Mouse (Mus musculus): ENCODE measurements around the gene Sdhaf2. TPM values are rescaled to one million over a fixed set of nuclear protein-coding genes. Genes with fewer than 3 reads are reported as not detected.
"Not testable (repeated sequence)": the region's sequence is repeated elsewhere in the genome, so short reads cannot be mapped to it uniquely, and the experiment has no call there.

Sdhaf2 gene
- 52.4 and 55.3 TPM in 2 replicates for polyA plus RNA-seq (2015; fragmentation: Nextera tagmentation; extraction: Ambion mirVana)

- WGBS, result under 1% methylated on average over 11 of the region's 11 CpGs
- peaks cover 18% of the 10 kb centered on the region for H3K4me1 ChIP-seq
Measured at GRCm38 (mm10) chr19:10525910-10526309, at the start of gene Sdhaf2. Sdhaf2 (minus strand) TSS chr19:10526142.

DNA sequence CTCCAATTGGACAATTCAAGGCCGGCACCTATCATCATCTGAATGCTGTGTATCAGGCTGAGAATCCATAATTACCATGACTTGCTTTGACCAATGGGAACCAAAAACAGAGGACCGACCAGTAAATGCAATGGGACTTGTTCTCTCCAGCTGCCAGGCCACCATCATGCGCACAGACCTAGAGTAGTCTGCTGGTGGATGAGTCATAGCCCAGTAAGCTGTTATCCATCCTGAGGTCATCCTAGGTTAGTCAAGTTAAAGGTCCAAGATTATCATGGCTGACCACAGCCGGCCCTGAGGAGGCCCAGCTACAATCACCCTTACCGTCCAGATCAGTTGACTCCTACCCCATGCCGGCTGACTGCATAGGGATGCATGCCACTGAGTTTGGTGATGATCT lies 43.7 kb upstream of the Sdhaf2 start:
- no peak for ATAC-seq (ENCODE audit: insufficient read depth, low FRiP score, low read depth)
- H3K4me1 ChIP-seq, result no peaks in the 10 kb centered on the region
- WGBS, result 97% methylated on average over 6 of the region's 6 CpGs

More at GRCm38 (mm10) chr19:10525910-10526309, at the start of gene Sdhaf2:
- ATAC-seq (ENCODE audit: insufficient read depth, low FRiP score, low read depth), result no peak; the same call in 1 of the 2 replicates
- Histone ChIP-seq H3K9me3 (no peaks in the 10 kb centered on the region), H3K9ac (peak within 1 kb of the TSS; percentile 82), H3K27ac (peak within 1 kb of the TSS; percentile 97), H3K27me3 (replicated peaks) (no peaks in the 10 kb centered on the region), H3K4me2 (peak within 1 kb of the TSS; percentile 64), H3K4me3 (replicated peaks) (peak within 1 kb of the TSS; percentile 86), H3K36me3 (peaks cover 15% of the 10 kb centered on the region)

GRCm38 (mm10) chr19:10565217-10565616 lies 39.3 kb upstream of the Sdhaf2 start:
- Histone ChIP-seq H3K9me3 (no peaks in the 10 kb centered on the region), H3K36me3 (no peaks in the 10 kb centered on the region), H3K27me3 (replicated peaks) (no peaks in the 10 kb centered on the region), H3K4me2 (no peak overlapping the region), H3K9ac (no peak overlapping the region), H3K4me3 (replicated peaks) (no peak overlapping the region), H3K27ac (no peak overlapping the region), H3K4me1 (no peaks in the 10 kb centered on the region)
- WGBS, result 52% methylated on average over 4 of the region's 4 CpGs
- no peak for ATAC-seq (ENCODE audit: insufficient read depth, low FRiP score, low read depth)

More for the DNA sequence above, 43.7 kb upstream of the Sdhaf2 start:
- Histone ChIP-seq H3K9ac (no peak overlapping the region), H3K4me2 (no peak overlapping the region), H3K27ac (no peak overlapping the region), H3K4me3 (replicated peaks) (no peak overlapping the region), H3K27me3 (replicated peaks) (no peaks in the 10 kb centered on the region), H3K9me3 (no peaks in the 10 kb centered on the region), H3K36me3 (peaks cover 19% of the 10 kb centered on the region)

DNA sequence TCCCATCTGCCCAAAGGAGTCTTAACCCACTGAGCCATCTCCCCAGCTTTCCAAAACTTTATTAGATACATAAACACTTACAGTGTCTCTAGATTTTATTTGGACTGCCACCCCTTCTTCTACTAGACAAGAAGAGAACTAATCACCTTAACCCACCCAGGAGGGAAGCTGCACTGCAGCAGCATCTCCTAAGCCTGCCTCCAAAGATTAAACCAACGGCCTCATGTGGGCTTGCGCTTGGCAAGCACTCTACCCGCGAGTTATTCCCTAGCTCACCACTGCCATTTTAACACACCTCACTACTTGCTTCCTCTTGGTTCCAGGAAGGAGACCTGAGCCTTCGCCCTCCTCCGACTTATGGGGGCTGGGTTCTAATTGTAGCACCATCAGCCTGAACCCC lies 38.3 kb upstream of the Sdhaf2 start:
- no peak overlapping the region for H3K4me3 ChIP-seq (replicated peaks)
- H3K9me3 ChIP-seq, result no peaks in the 10 kb centered on the region
- no peak overlapping the region for H3K9ac ChIP-seq
- H3K4me1 ChIP-seq, result no peaks in the 10 kb centered on the region
- no peak for ATAC-seq (ENCODE audit: insufficient read depth, low FRiP score, low read depth)
- no peaks in the 10 kb centered on the region for H3K36me3 ChIP-seq
- no peak overlapping the region for H3K27ac ChIP-seq
- H3K27me3 ChIP-seq (replicated peaks), result no peaks in the 10 kb centered on the region
- WGBS, result 80% methylated on average over 6 of the region's 6 CpGs
- no peak overlapping the region for H3K4me2 ChIP-seq

- H3K27me3 ChIP-seq (replicated peaks), result no peaks in the 10 kb centered on the region
- no peaks in the 10 kb centered on the region for H3K4me1 ChIP-seq
- H3K36me3 ChIP-seq, result no peaks in the 10 kb centered on the region
- no peak for ATAC-seq (ENCODE audit: insufficient read depth, low FRiP score, low read depth)
- H3K9me3 ChIP-seq, result no peaks in the 10 kb centered on the region
- no peak overlapping the region for H3K4me2 ChIP-seq
- no peak overlapping the region for H3K9ac ChIP-seq
- H3K27ac ChIP-seq, result no peak overlapping the region
- no peak overlapping the region for H3K4me3 ChIP-seq (replicated peaks)
- WGBS, result 63% methylated on average over 5 of the region's 5 CpGs
Measured at GRCm38 (mm10) chr19:10562351-10562750, 36.4 kb upstream of the Sdhaf2 start.

DNA sequence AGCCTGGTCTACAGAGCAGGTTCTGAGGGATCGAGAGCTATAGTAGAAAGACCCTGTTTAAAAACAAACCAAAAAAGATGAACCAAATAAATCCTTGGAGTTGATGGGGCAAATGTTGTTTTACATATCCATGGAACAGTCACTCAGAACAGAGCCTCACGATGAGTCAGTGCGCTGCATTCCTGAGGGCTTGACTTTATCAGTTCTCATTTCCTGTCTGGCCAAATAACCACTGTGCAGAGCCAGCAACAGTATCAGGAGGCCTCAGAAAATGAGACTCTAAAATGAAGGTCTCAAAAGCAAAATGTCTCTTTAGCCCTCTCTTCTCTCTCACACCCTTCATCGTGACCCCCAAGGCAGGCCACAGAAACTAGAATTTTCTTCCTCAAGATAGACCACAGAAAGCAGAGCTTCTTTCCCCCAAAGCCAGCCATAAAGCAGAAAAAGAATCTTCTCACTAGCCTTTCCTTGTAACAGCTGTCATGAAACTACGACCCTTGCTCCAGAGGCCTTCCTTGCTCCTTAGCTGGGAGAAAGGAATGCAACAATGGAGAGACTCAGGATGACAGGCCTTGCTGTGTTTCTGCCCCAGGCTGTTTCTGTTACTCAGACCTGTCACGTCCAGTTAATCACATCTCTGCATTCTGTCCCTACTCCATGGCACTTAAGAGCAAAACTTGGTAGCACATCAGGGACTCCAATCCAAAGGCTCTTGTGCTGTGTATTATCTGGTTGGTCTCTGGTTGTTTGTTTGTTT lies 35.8 kb upstream of the Sdhaf2 start:
- Histone ChIP-seq H3K9ac (no peak overlapping the region), H3K4me1 (no peaks in the 10 kb centered on the region), H3K27ac (no peak overlapping the region), H3K4me2 (no peak overlapping the region), H3K27me3 (replicated peaks) (no peaks in the 10 kb centered on the region), H3K9me3 (no peaks in the 10 kb centered on the region), H3K36me3 (no peaks in the 10 kb centered on the region), H3K4me3 (replicated peaks) (no peak overlapping the region)
- ATAC-seq (ENCODE audit: insufficient read depth, low FRiP score, low read depth), result no peak; the same call in 1 of the 2 replicates
- WGBS, result 48% methylated on average over 6 of the region's 6 CpGs

GRCm38 (mm10) chr19:10560108-10560507 lies 34.2 kb upstream of the Sdhaf2 start:
- no peak for ATAC-seq (ENCODE audit: insufficient read depth, low FRiP score, low read depth)
- 0 out of 2 replicates have a peak, but pooled peaks cover 4% of the 10 kb centered on the region for H3K4me1 ChIP-seq
- WGBS, result 38% methylated on average over 5 of the region's 5 CpGs

GRCm38 (mm10) chr19:10557837-10558375 lies 32.0 kb upstream of the Sdhaf2 start:
- not testable (repeated sequence) for ATAC-seq (ENCODE audit: insufficient read depth, low FRiP score, low read depth); H3K27me3 ChIP-seq (replicated peaks)

More at GRCm38 (mm10) chr19:10560108-10560507, 34.2 kb upstream of the Sdhaf2 start:
- Histone ChIP-seq H3K36me3 (no peaks in the 10 kb centered on the region), H3K27ac (no peak overlapping the region), H3K9ac (no peak overlapping the region), H3K4me2 (no peak overlapping the region), H3K4me3 (replicated peaks) (no peak overlapping the region), H3K9me3 (no peaks in the 10 kb centered on the region), H3K27me3 (replicated peaks) (no peaks in the 10 kb centered on the region)

GRCm38 (mm10) chr19:10557430-10557829 lies 31.5 kb upstream of the Sdhaf2 start:
- no peaks in the 10 kb centered on the region for H3K27me3 ChIP-seq (replicated peaks)
- H3K9me3 ChIP-seq, result no peaks in the 10 kb centered on the region
- ATAC-seq (ENCODE audit: insufficient read depth, low FRiP score, low read depth), result no peak
- 0 out of 2 replicates have a peak, but pooled peaks cover 7% of the 10 kb centered on the region for H3K4me1 ChIP-seq
- no peak overlapping the region for H3K4me3 ChIP-seq (replicated peaks)
- 83% methylated on average over 2 of the region's 2 CpGs for WGBS
- H3K9ac ChIP-seq, result no peak overlapping the region
- H3K27ac ChIP-seq, result no peak overlapping the region
- no peak overlapping the region for H3K4me2 ChIP-seq
- no peaks in the 10 kb centered on the region for H3K36me3 ChIP-seq

More at GRCm38 (mm10) chr19:10557837-10558375, 32.0 kb upstream of the Sdhaf2 start:
- not testable (repeated sequence) for H3K4me1 ChIP-seq; H3K27ac ChIP-seq; H3K4me3 ChIP-seq (replicated peaks); H3K9me3 ChIP-seq; H3K36me3 ChIP-seq; H3K4me2 ChIP-seq; H3K9ac ChIP-seq
- WGBS, result 71% methylated on average over 4 of the region's 4 CpGs

GRCm38 (mm10) chr19:10557001-10557400 lies 31.1 kb upstream of the Sdhaf2 start:
- H3K4me1 ChIP-seq, result 0 out of 2 replicates have a peak, but pooled peaks cover 7% of the 10 kb centered on the region
- WGBS, result 65% methylated on average over 2 of the region's 2 CpGs
- 0 out of 2 replicates have a peak, but pooled peaks cover 2% of the 10 kb centered on the region for H3K36me3 ChIP-seq
- no peak overlapping the region for H3K27ac ChIP-seq
- H3K4me3 ChIP-seq (replicated peaks), result no peak overlapping the region
- no peak overlapping the region for H3K4me2 ChIP-seq
- H3K9ac ChIP-seq, result no peak overlapping the region
- no peaks in the 10 kb centered on the region for H3K27me3 ChIP-seq (replicated peaks)
- no peak for ATAC-seq (ENCODE audit: insufficient read depth, low FRiP score, low read depth)
- no peaks in the 10 kb centered on the region for H3K9me3 ChIP-seq

GRCm38 (mm10) chr19:10555624-10556510 lies 29.9 kb upstream of the Sdhaf2 start, which contains the start of gene Tmem216:
Tmem216 (minus strand) TSS chr19:10556238.
- Histone ChIP-seq H3K27me3 (replicated peaks) (no peaks in the 10 kb centered on the region), H3K9ac (peak within 1 kb of the TSS; percentile 46), H3K4me3 (replicated peaks) (peak within 1 kb of the TSS; percentile 74), H3K9me3 (no peaks in the 10 kb centered on the region), H3K4me2 (peak within 1 kb of the TSS; percentile 65), H3K36me3 (peaks cover 13% of the 10 kb centered on the region), H3K4me1 (0 out of 2 replicates have a peak, but pooled peaks cover 7% of the 10 kb centered on the region), H3K27ac (peak within 1 kb of the TSS; percentile 71)
- under 1% methylated on average over 43 of the region's 43 CpGs for WGBS
- ATAC-seq (ENCODE audit: insufficient read depth, low FRiP score, low read depth), result peak; percentile 99

All from stomach, embryonic 15.5 days (tissue).